Mouse (Mus musculus) stomach, embryonic 16.5 days (tissue): ENCODE measurements around the gene Tle4. TPM values are rescaled to one million over a fixed set of nuclear protein-coding genes. Genes with fewer than 3 reads are reported as not detected.

Source experiments
- ATAC-seq: fragments of 200-750 bp; cut with Nextera tagmentation; 2 replicates; pipeline ENCODE4 v1.8.0; 2017; ENCODE audit warnings: moderate number of reproducible peaks, moderate TSS enrichment; ENCODE audit not compliant: insufficient read depth, low FRiP score
- H3K27ac ChIP-seq: fragments of 300-500 bp; sonication (generic); 2 replicates; pipeline ENCODE4 v1.5.1; 2014; ENCODE audit warnings: low read length
- H3K27me3 ChIP-seq: fragments of 300-500 bp; sonication (generic); 2 replicates; pipeline ENCODE4 v1.6.1; 2014; ENCODE audit warnings: low read length, control low read depth, mixed read lengths; ENCODE audit not compliant: control insufficient read depth, insufficient read depth
- H3K36me3 ChIP-seq: fragments of 300-500 bp; sonication (generic); 2 replicates; pipeline ENCODE4 v1.6.1; 2014; ENCODE audit warnings: low read length; ENCODE audit not compliant: control insufficient read depth, insufficient read depth
- H3K4me1 ChIP-seq: fragments of 300-500 bp; sonication (generic); 2 replicates; pipeline ENCODE4 v1.6.1; 2014; ENCODE audit warnings: low read length, control low read depth, mixed read lengths; ENCODE audit not compliant: control insufficient read depth, insufficient read depth
- H3K4me2 ChIP-seq: fragments of 300-500 bp; sonication (generic); 2 replicates; pipeline ENCODE4 v1.6.1; 2014; ENCODE audit warnings: low read depth, low read length, mixed read lengths
- H3K4me3 ChIP-seq: fragments of 300-500 bp; sonication (generic); replicated peaks from 2 replicates; pipeline ENCODE4 v1.5.1; 2014; ENCODE audit warnings: mild to moderate bottlenecking, low read length
- H3K9ac ChIP-seq: fragments of 300-500 bp; sonication (generic); 2 replicates; pipeline ENCODE4 v1.6.1; 2014; ENCODE audit warnings: low read length
- H3K9me3 ChIP-seq: fragments of 300-500 bp; sonication (generic); replicated peaks from 2 replicates; pipeline ENCODE4 v1.6.1; 2016; ENCODE audit warnings: low read length, control low read depth; ENCODE audit not compliant: control insufficient read depth
- WGBS: fragments of 180-500 bp; shearing (Covaris S2); extraction: QIAGEN DNeasy Blood & Tissue Kit; methylation state at CpG from one replicate; pipeline ENCODE4 v1.1.7; 2014; 5-methylcytosine and 5-hydroxymethylcytosine counted together
- polyA plus RNA-seq: library from polyadenylated mRNA; unstranded; fragments of >200 nt; fragmentation: Nextera tagmentation; extraction: Ambion mirVana; gene quantifications from 2 replicates; pipeline ENCODE4 v1.2.1, GENCODE M21; 2015

Tle4 gene
- polyA plus RNA-seq, 1 experiment from 2014 or later = 10.9 TPM

DNA sequence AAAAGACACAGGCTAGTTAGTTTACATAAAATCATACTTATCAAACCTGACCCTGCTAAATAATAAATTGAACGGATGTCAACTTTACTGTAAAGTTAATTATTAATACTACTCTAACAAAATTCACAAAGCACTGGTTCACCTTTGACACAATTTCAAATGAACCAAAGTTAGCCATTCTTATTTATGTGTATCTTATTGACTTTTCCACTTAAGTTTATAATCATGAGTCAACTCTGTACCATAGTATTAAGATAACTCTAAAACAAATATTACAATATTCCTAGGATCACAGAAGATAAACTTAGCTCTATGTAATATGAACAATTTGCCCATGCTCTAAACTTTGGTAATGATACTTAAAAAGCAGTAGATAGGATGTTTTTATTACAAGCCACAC is 81.4 kb downstream of the Tle4 start:
- peak; percentile 64; the same call in 1 of the 2 replicates for ATAC-seq
- Histone ChIP-seq H3K4me3 (no peak overlapping the region), H3K4me1 (no peaks in the 10 kb centered on the region; the same call in 1 of the 2 replicates), H3K36me3 (peaks cover 5% of the 10 kb centered on the region; the same call in 1 of the 2 replicates), H3K4me2 (no peak overlapping the region), H3K9me3 (no peaks in the 10 kb centered on the region), H3K27me3 (no peaks in the 10 kb centered on the region), H3K9ac (no peak overlapping the region), H3K27ac (no peak overlapping the region)
- 65% methylated on average over 1 of the region's 1 CpGs for WGBS

DNA sequence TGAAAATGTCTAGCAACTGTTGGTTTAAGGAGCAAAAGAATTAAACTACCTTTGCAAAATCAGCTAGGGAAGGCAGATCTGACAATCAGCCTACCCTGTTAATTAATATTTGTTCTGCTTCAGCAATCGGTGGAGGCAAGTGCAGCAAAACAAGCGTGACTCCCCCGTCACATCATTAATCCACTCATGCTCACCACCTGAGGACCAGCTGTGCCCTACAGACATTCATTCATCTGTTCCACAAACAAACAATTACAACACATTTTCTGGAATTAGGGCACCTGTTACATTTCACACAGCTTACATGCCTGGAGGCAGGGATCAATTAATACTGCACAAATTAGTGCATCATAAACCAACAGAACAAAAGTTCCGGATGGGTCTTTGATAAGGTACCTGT is 89.0 kb downstream of the Tle4 start:
- 74% methylated on average over 4 of the region's 4 CpGs for WGBS
- H3K9me3 ChIP-seq = no peaks in the 10 kb centered on the region
- ATAC-seq = no peak
- peaks cover 3% of the 10 kb centered on the region for H3K4me1 ChIP-seq
- H3K4me2 ChIP-seq = no peak overlapping the region
- H3K27me3 ChIP-seq = no peaks in the 10 kb centered on the region
- H3K27ac ChIP-seq = no peak overlapping the region
- no peak overlapping the region for H3K4me3 ChIP-seq
- H3K9ac ChIP-seq = no peak overlapping the region
- no peaks in the 10 kb centered on the region for H3K36me3 ChIP-seq

DNA sequence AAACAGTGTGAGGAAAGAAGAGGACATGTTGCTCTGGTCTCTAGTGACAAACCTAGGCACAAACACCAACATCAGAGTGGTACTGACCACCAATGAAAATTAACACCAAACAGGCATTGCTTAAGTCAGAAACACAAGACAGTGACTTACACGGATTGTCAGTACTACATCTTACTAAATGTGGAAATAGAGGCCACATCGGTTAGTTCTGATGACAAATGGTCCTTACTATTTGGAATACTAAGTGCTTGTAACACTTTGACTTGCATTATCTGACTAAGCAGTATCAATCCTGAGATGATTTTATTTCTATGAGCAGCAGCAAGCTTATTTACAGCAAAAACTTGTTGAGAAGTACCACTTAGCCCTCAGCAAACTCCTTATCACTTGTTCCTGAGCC is 89.9 kb downstream of the Tle4 start:
- no peak for ATAC-seq
- 61% methylated on average over 2 of the region's 2 CpGs for WGBS
- Histone ChIP-seq H3K27ac (no peak overlapping the region), H3K4me3 (no peak overlapping the region), H3K36me3 (no peaks in the 10 kb centered on the region), H3K9me3 (no peaks in the 10 kb centered on the region), H3K27me3 (no peaks in the 10 kb centered on the region), H3K4me2 (no peak overlapping the region), H3K4me1 (peaks cover 3% of the 10 kb centered on the region; the same call in 1 of the 2 replicates), H3K9ac (no peak overlapping the region)

DNA sequence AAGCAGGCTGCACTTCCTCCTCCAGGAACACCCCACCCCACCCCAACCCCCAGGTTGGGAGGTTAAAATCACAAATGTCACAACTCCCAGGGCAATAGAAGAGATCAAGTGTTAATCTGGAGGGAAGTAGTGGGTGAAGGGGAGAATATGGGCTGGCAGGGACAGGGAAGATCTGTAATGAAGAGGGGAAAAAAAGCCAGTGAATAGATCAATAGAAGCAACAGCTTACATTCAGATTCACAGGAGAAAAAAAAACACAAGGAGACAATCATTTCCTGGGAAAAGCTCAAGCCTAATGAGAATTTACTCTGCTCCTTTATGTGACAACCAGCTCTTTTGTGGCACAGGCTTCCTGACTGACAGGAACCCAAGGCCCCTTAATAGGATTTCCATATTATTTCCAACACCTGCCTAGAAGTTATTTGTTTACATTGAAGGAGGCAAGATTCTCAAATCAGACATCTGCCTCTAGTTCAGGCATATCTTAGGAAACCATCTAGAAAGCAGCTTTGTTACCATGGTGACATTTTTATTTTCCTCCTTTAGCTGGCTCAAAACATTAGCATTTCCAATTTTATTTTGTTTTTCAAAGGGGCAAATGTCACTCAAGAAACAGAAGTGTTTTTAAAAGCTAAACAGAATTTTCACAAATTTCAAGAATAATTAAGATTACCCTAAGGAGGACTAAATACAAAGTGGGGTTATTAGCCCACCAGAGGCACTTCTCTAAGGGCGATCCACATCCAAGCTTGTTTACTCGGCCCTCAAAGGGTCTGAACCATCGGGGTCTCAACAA is 90.8 kb downstream of the Tle4 start:
- H3K9me3 ChIP-seq = no peaks in the 10 kb centered on the region
- peaks cover 3% of the 10 kb centered on the region; the same call in 1 of the 2 replicates for H3K4me1 ChIP-seq
- no peak for ATAC-seq
- H3K27me3 ChIP-seq = no peaks in the 10 kb centered on the region
- H3K9ac ChIP-seq = no peak overlapping the region
- WGBS = 73% methylated on average over 3 of the region's 3 CpGs
- H3K4me2 ChIP-seq = no peak overlapping the region
- H3K4me3 ChIP-seq = no peak overlapping the region
- H3K27ac ChIP-seq = no peak overlapping the region
- H3K36me3 ChIP-seq = no peaks in the 10 kb centered on the region

DNA sequence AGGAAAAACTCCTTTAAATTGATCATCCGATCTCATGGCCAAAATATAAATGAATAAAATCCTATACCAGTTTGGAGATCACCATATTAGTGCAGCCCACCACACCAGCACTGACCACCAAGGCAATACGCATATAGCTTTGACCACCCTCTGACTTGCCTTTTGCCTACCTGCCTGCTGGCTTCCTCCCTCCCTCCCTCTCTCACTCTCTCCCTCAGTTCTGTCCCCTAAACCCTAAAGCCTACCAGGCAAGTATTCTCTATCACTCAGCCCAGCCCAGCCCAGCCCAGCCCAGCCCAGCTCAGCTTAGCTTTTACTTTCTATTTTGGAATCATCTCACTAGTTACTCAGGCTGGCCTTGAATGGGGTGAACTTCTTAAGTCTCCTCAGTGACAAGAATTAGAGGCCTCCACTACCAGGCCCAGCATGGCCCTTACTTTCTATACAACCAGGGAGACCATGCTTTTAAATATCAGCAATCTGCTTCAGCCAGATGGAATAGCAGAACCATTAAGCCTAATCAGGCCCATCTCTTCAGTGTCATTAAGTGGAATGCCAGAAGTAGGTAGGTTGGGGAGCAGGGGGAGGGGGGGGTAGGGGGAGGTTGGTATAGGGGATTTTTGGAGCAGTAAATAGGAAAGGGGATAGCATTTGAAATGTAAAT is 91.8 kb downstream of the Tle4 start:
- 96% methylated on average over 2 of the region's 2 CpGs for WGBS
- Histone ChIP-seq H3K27ac (no peak overlapping the region), H3K36me3 (no peaks in the 10 kb centered on the region), H3K4me2 (no peak overlapping the region), H3K9me3 (no peaks in the 10 kb centered on the region), H3K4me1 (peaks cover 3% of the 10 kb centered on the region; the same call in 1 of the 2 replicates), H3K4me3 (no peak overlapping the region), H3K9ac (no peak overlapping the region), H3K27me3 (no peaks in the 10 kb centered on the region)
- ATAC-seq = 0 out of 2 replicates have a peak, but pooled peaks have one; percentile 5

DNA sequence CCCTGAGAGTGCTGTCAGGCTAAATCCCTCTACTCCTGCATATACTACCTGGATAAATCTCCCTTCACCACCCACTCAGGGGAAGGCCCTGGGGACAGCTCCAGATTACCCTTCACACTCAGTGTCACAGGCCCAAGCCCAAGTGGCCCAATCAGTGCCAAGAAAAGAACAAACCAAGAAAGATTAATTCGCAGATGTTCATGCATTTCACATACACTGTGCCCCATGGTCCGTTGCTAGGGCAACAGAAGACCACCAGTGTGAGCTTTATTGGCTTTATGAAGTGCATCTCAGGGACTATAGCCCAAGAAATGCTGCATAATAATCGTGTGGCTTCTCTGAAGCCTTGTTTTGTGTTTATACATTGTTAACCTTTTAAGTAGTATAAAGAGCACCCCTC is 92.5 kb downstream of the Tle4 start:
- Histone ChIP-seq H3K9ac (no peak overlapping the region), H3K4me1 (peaks cover 3% of the 10 kb centered on the region; the same call in 1 of the 2 replicates), H3K27ac (no peak overlapping the region), H3K36me3 (no peaks in the 10 kb centered on the region), H3K27me3 (no peaks in the 10 kb centered on the region), H3K4me3 (no peak overlapping the region), H3K4me2 (no peak overlapping the region), H3K9me3 (no peaks in the 10 kb centered on the region)
- ATAC-seq = no peak
- 75% methylated on average over 3 of the region's 3 CpGs for WGBS

DNA sequence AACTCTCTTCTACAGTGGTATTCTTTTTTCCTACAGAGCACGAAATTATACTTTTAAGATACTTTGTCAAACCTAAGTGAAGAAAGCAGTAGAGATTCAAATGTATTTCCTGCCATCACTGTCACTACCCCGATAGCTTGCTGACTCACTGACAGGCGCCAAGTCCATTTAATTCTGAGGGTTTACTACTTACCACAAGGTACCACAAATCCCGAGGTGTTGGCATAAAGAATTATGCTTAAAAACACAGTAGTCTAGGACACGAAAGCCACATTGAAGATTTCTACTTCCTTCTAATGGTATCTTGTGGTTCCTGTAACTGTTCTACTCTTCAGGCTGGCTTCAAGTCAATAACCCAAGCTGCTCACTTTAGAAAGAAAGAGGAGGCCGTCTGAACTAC is 94.0 kb downstream of the Tle4 start:
- no peak for ATAC-seq
- no peaks in the 10 kb centered on the region for H3K27me3 ChIP-seq
- no peak overlapping the region for H3K9ac ChIP-seq
- no peaks in the 10 kb centered on the region for H3K9me3 ChIP-seq
- no peak overlapping the region for H3K27ac ChIP-seq
- H3K4me2 ChIP-seq = no peak overlapping the region
- H3K4me3 ChIP-seq = no peak overlapping the region
- WGBS = 74% methylated on average over 6 of the region's 6 CpGs
- H3K36me3 ChIP-seq = no peaks in the 10 kb centered on the region
- H3K4me1 ChIP-seq = peaks cover 3% of the 10 kb centered on the region; the same call in 1 of the 2 replicates

DNA sequence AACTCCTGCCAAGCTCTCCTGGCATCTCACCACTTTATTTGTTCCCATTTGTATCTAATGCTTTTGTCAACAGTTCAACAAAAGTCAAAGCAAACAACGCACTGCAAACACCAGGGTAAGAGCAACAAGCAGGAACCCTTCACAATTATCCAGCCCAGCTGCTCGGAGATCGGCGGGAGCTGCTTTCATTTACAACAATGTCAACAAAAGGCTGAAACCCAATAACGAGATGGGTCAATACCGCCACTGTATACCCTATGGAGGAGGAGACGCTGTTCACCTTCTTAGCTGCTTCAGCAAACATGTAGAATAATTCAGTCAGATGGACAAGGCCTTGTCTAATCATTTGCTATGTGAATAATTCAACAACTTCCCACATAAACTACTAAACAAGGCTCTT is 95.6 kb downstream of the Tle4 start:
- H3K9ac ChIP-seq = no peak overlapping the region
- no peak for ATAC-seq
- H3K9me3 ChIP-seq = no peaks in the 10 kb centered on the region
- no peak overlapping the region for H3K4me2 ChIP-seq
- H3K4me3 ChIP-seq = no peak overlapping the region
- H3K27ac ChIP-seq = no peak overlapping the region
- H3K4me1 ChIP-seq = peaks cover 3% of the 10 kb centered on the region; the same call in 1 of the 2 replicates
- WGBS = 28% methylated on average over 7 of the region's 7 CpGs
- no peaks in the 10 kb centered on the region for H3K27me3 ChIP-seq
- no peaks in the 10 kb centered on the region for H3K36me3 ChIP-seq

DNA sequence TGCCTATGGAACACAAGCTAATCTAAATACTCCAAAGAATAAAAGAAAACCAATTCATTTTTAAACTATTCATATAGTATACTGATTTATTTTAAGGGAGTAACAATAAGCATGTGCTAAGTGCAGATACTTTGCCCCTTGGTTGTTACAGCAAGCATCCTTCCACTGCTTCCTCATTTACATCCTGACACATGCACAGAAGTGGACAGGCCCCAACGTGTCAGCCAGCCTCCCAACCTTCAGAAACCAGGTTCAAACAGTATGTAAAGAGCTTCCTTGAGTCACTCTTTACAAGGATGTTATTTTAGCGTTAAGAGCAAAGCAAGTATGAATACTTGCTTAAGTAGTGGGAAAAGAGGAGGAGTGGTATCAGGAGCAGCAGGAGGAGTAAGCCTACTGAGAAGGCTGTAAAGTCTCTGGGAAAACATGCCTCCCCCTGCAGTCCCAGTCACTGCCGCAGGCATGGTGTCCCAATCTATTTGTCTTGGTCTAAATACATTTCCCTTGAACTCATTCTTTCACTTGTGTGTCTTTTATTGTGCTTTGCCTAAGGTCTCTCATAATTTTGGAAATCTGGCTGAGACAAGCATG is 97.9 kb downstream of the Tle4 start:
- H3K27me3 ChIP-seq = no peaks in the 10 kb centered on the region
- H3K4me1 ChIP-seq = no peaks in the 10 kb centered on the region
- H3K9ac ChIP-seq = no peak overlapping the region
- H3K36me3 ChIP-seq = no peaks in the 10 kb centered on the region
- 40% methylated on average over 3 of the region's 3 CpGs for WGBS
- no peak overlapping the region for H3K4me3 ChIP-seq
- H3K27ac ChIP-seq = no peak overlapping the region
- no peaks in the 10 kb centered on the region for H3K9me3 ChIP-seq
- no peak overlapping the region for H3K4me2 ChIP-seq
- ATAC-seq = no peak; the same call in 1 of the 2 replicates
